Mouse (Mus musculus) heart, embryonic 15.5 days (tissue): ENCODE results near the gene Dnmt3b. TPM values are rescaled to one million over a fixed set of nuclear protein-coding genes. Genes with fewer than 3 reads are reported as not detected.
"Not testable (repeated sequence)": the region's sequence is repeated elsewhere in the genome, so short reads cannot be mapped to it uniquely, and the experiment has no call there.

Source experiments
- ATAC-seq: fragments of 200-750 bp; cut with Nextera tagmentation; replicated peaks from 2 replicates; pipeline ENCODE4 v1.8.0; 2017; ENCODE audit warnings: low read depth, moderate TSS enrichment; ENCODE audit not compliant: insufficient number of reproducible peaks, insufficient read depth, low FRiP score
- H3K27ac ChIP-seq: fragments of 300-500 bp; sonication (generic); 2 replicates; pipeline ENCODE4 v1.5.1; 2015; ENCODE audit warnings: mild to moderate bottlenecking, inconsistent platforms
- H3K27me3 ChIP-seq: fragments of 300-500 bp; sonication (generic); 2 replicates; pipeline ENCODE4 v1.6.1; 2015; ENCODE audit warnings: inconsistent platforms
- H3K36me3 ChIP-seq: fragments of 300-500 bp; sonication (generic); 2 replicates; pipeline ENCODE4 v1.6.1; 2015; ENCODE audit warnings: mild to moderate bottlenecking, inconsistent platforms
- H3K4me1 ChIP-seq: fragments of 300-500 bp; sonication (generic); replicated peaks from 2 replicates; pipeline ENCODE4 v1.6.1; 2015; ENCODE audit warnings: inconsistent platforms
- H3K4me2 ChIP-seq: fragments of 300-500 bp; sonication (generic); 2 replicates; pipeline ENCODE4 v1.6.1; 2015; ENCODE audit warnings: inconsistent platforms, mild to moderate bottlenecking, moderate library complexity
- H3K4me3 ChIP-seq: fragments of 300-500 bp; sonication (generic); 2 replicates; pipeline ENCODE4 v1.5.1; 2015; ENCODE audit warnings: mild to moderate bottlenecking, inconsistent platforms
- H3K9ac ChIP-seq: fragments of 300-500 bp; sonication (generic); 2 replicates; pipeline ENCODE4 v1.6.1; 2015; ENCODE audit warnings: mild to moderate bottlenecking, inconsistent platforms
- H3K9me3 ChIP-seq: fragments of 300-500 bp; sonication (generic); replicated peaks from 2 replicates; pipeline ENCODE4 v1.6.1; 2016; ENCODE audit warnings: inconsistent platforms
- WGBS: fragments of 180-500 bp; shearing (Covaris S2); methylation state at CpG from one replicate; pipeline ENCODE4 v1.1.7; 2015; ENCODE audit warnings: mixed read lengths; 5-methylcytosine and 5-hydroxymethylcytosine counted together
- polyA plus RNA-seq: library from polyadenylated mRNA; unstranded; fragments of >200 nt; fragmentation: Nextera tagmentation; extraction: Ambion mirVana; gene quantifications from 2 replicates; pipeline ENCODE4 v1.2.1, GENCODE M21; 2015

Dnmt3b gene
- polyA plus RNA-seq, 1 experiment from 2014 or later = 3.6 TPM

GRCm38 (mm10) chr2:153675364-153675763 lies 26.1 kb downstream of the Dnmt3b start:
- H3K9ac ChIP-seq, H3K4me1 ChIP-seq, H3K4me2 ChIP-seq, H3K27me3 ChIP-seq, H3K4me3 ChIP-seq, H3K27ac ChIP-seq, ATAC-seq, H3K36me3 ChIP-seq, H3K9me3 ChIP-seq: not testable (repeated sequence)
- WGBS = 38% methylated on average over 1 of the region's 1 CpGs

- no peaks in the 10 kb centered on the region for H3K4me1 ChIP-seq
- H3K27ac ChIP-seq = no peak overlapping the region
- H3K9me3 ChIP-seq = no peaks in the 10 kb centered on the region
- no peak overlapping the region for H3K9ac ChIP-seq
- H3K27me3 ChIP-seq = no peaks in the 10 kb centered on the region
- H3K36me3 ChIP-seq = peaks cover 5% of the 10 kb centered on the region; the same call in 1 of the 2 replicates
- WGBS = 90% methylated on average over 6 of the region's 6 CpGs
- no peak for ATAC-seq
- H3K4me2 ChIP-seq = no peak overlapping the region
- H3K4me3 ChIP-seq = no peak overlapping the region
These were observed 27.7 kb downstream of the Dnmt3b start for GRCm38 (mm10) chr2:153676944-153677343.

- WGBS = 81% methylated on average over 7 of the region's 7 CpGs
- H3K27ac ChIP-seq = no peak overlapping the region
- peaks cover 5% of the 10 kb centered on the region; the same call in 1 of the 2 replicates for H3K36me3 ChIP-seq
- H3K9ac ChIP-seq = no peak overlapping the region
- H3K9me3 ChIP-seq = no peaks in the 10 kb centered on the region
- H3K27me3 ChIP-seq = no peaks in the 10 kb centered on the region
- ATAC-seq = no peak
- H3K4me1 ChIP-seq = no peaks in the 10 kb centered on the region
- H3K4me2 ChIP-seq = no peak overlapping the region
- no peak overlapping the region for H3K4me3 ChIP-seq
These were observed 28.3 kb downstream of the Dnmt3b start for GRCm38 (mm10) chr2:153677550-153677949.

- Histone ChIP-seq H3K9me3 (no peaks in the 10 kb centered on the region), H3K36me3 (0 out of 2 replicates have a peak, but pooled peaks cover 5% of the 10 kb centered on the region), H3K4me3 (no peak overlapping the region), H3K4me2 (no peak overlapping the region), H3K4me1 (no peaks in the 10 kb centered on the region), H3K9ac (no peak overlapping the region), H3K27me3 (no peaks in the 10 kb centered on the region), H3K27ac (no peak overlapping the region)
- WGBS = 98% methylated on average over 1 of the region's 1 CpGs
- ATAC-seq = no peak
These were observed 30.7 kb downstream of the Dnmt3b start for GRCm38 (mm10) chr2:153679959-153680358.

- ATAC-seq, H3K27ac ChIP-seq, H3K4me1 ChIP-seq, H3K36me3 ChIP-seq, H3K9ac ChIP-seq, H3K4me2 ChIP-seq, H3K4me3 ChIP-seq, H3K9me3 ChIP-seq, H3K27me3 ChIP-seq: not testable (repeated sequence)
- WGBS = 67% methylated on average over 7 of the region's 7 CpGs
These were observed 44.2 kb downstream of the Dnmt3b start for GRCm38 (mm10) chr2:153693413-153693812.

GRCm38 (mm10) chr2:153694462-153695085 lies 45.3 kb downstream of the Dnmt3b start:
- Histone ChIP-seq H3K27me3 (no peaks in the 10 kb centered on the region), H3K4me3 (no peak overlapping the region), H3K27ac (no peak overlapping the region), H3K4me2 (no peak overlapping the region), H3K36me3 (no peaks in the 10 kb centered on the region), H3K9me3 (no peaks in the 10 kb centered on the region), H3K4me1 (no peaks in the 10 kb centered on the region), H3K9ac (no peak overlapping the region)
- 63% methylated on average over 19 of the region's 19 CpGs for WGBS
- no peak for ATAC-seq

GRCm38 (mm10) chr2:153696352-153696751 lies 47.1 kb downstream of the Dnmt3b start, which contains the start of gene Dnmt3c:
Dnmt3c (plus strand) TSS chr2:153696652.
- no peak for ATAC-seq
- Histone ChIP-seq H3K27me3 (no peaks in the 10 kb centered on the region), H3K4me2 (no peak within 1 kb of the TSS), H3K9ac (no peak within 1 kb of the TSS), H3K9me3 (no peaks in the 10 kb centered on the region), H3K36me3 (no peaks in the 10 kb centered on the region), H3K4me1 (no peaks in the 10 kb centered on the region), H3K27ac (no peak within 1 kb of the TSS), H3K4me3 (no peak within 1 kb of the TSS)

GRCm38 (mm10) chr2:153703389-153703788 lies 54.1 kb downstream of the Dnmt3b start:
- Histone ChIP-seq H3K27ac (no peak overlapping the region), H3K4me3 (no peak overlapping the region), H3K4me2 (no peak overlapping the region), H3K4me1 (no peaks in the 10 kb centered on the region), H3K27me3 (no peaks in the 10 kb centered on the region), H3K9ac (no peak overlapping the region), H3K36me3 (no peaks in the 10 kb centered on the region), H3K9me3 (no peaks in the 10 kb centered on the region)
- no peak for ATAC-seq
- WGBS = 55% methylated on average over 6 of the region's 6 CpGs

GRCm38 (mm10) chr2:153710701-153711330 lies 61.6 kb downstream of the Dnmt3b start:
- no peak overlapping the region for H3K4me3 ChIP-seq
- H3K27ac ChIP-seq = peak overlapping the region; percentile 22; the same call in 1 of the 2 replicates
- peaks cover 29% of the 10 kb centered on the region for H3K4me1 ChIP-seq
- 38% methylated on average over 8 of the region's 8 CpGs for WGBS
- no peaks in the 10 kb centered on the region for H3K27me3 ChIP-seq
- H3K4me2 ChIP-seq = no peak overlapping the region
- no peaks in the 10 kb centered on the region for H3K9me3 ChIP-seq
- H3K9ac ChIP-seq = no peak overlapping the region
- no peaks in the 10 kb centered on the region for H3K36me3 ChIP-seq
- peak; percentile 67 for ATAC-seq

GRCm38 (mm10) chr2:153712646-153713091 lies 63.4 kb downstream of the Dnmt3b start:
- Histone ChIP-seq H3K4me1 (peaks cover 29% of the 10 kb centered on the region), H3K4me3 (no peak overlapping the region), H3K4me2 (no peak overlapping the region), H3K27ac (peak overlapping the region; percentile 57), H3K9me3 (no peaks in the 10 kb centered on the region), H3K27me3 (no peaks in the 10 kb centered on the region), H3K36me3 (no peaks in the 10 kb centered on the region), H3K9ac (no peak overlapping the region)
- ATAC-seq = no peak
- 36% methylated on average over 3 of the region's 3 CpGs for WGBS

GRCm38 (mm10) chr2:153713227-153713626 lies 64.0 kb downstream of the Dnmt3b start:
- no peak overlapping the region for H3K4me3 ChIP-seq
- no peaks in the 10 kb centered on the region for H3K27me3 ChIP-seq
- H3K9me3 ChIP-seq = no peaks in the 10 kb centered on the region
- peak overlapping the region; percentile 57 for H3K27ac ChIP-seq
- ATAC-seq = peak; percentile 81
- WGBS = 23% methylated on average over 4 of the region's 4 CpGs
- H3K9ac ChIP-seq = no peak overlapping the region
- no peaks in the 10 kb centered on the region for H3K36me3 ChIP-seq
- H3K4me2 ChIP-seq = no peak overlapping the region
- peaks cover 29% of the 10 kb centered on the region for H3K4me1 ChIP-seq

- H3K27ac ChIP-seq, ATAC-seq, H3K4me1 ChIP-seq, H3K9me3 ChIP-seq, H3K27me3 ChIP-seq, H3K4me2 ChIP-seq, H3K9ac ChIP-seq, H3K36me3 ChIP-seq, H3K4me3 ChIP-seq: not testable (repeated sequence)
- 46% methylated on average over 3 of the region's 3 CpGs for WGBS
These were observed 68.6 kb downstream of the Dnmt3b start for GRCm38 (mm10) chr2:153717861-153718260.
